In the genomic region with DNA sequence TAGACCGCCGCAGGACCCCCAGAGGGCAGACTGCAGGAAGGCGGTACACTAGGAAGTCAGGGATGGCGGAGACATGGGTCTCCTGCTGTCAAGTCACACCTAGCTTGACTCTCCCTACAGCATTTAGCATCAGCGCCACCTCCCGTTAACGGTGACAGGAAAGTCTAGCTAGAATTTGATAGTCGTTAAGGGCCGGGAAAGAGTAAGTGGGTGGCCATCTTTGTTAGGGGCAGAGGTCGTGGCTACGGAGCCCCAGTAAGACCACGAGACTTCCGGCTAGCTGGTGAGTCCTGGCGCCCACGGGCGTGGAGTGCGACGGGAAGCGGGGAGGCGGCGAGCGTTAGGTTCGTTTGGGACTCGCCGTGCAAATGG, we compare ENCODE assay signal across 8 mouse cellular contexts. TPM values are rescaled to one million over a fixed set of nuclear protein-coding genes. Genes with fewer than 3 reads are reported as not detected.
DNase-seq lines count a peak whose midpoint lies in the region; ATAC-seq and TF ChIP-seq lines count a peak whose summit lies in the region.

A gene (plus strand): TSS at position 286 of the 372 bp plus-strand sequence.
A gene (plus strand): TSS at position 302 of the 372 bp plus-strand sequence.

- peak within 1 kb of the TSS; percentile 87 for H3K4me3 ChIP-seq in bone marrow macrophage, adult 2 months (ENCODE audit: insufficient read depth, low read length)
- peak within 1 kb of the TSS; percentile 56 for H3K4me3 ChIP-seq in embryonic fibroblast, embryonic 13.5 days (ENCODE audit: insufficient read depth, low read length)
- H3K4me3 ChIP-seq in limb, embryonic 13.5 days: peak within 1 kb of the TSS; percentile 77
- peak within 1 kb of the TSS; percentile 69 for H3K4me3 ChIP-seq in midbrain, embryonic 15.5 days

- 0 out of 2 replicates have a peak, but pooled peaks cover 3% of the 10 kb centered on the region for H3K36me3 ChIP-seq in limb, embryonic 13.5 days
- H3K36me3 ChIP-seq in midbrain, embryonic 15.5 days (replicated peaks): 0 out of 2 replicates have a peak, but pooled peaks cover 2% of the 10 kb centered on the region

- peak within 1 kb of the TSS; percentile 86 for H3K9ac ChIP-seq in limb, embryonic 13.5 days
- H3K9ac ChIP-seq in midbrain, embryonic 15.5 days: peak within 1 kb of the TSS; percentile 70

- WGBS in limb, embryonic 13.5 days: under 1% methylated on average over 25 of the region's 25 CpGs
- WGBS in midbrain, embryonic 15.5 days: under 1% methylated on average over 25 of the region's 25 CpGs

- H3K9me3 ChIP-seq in limb, embryonic 13.5 days: no peaks in the 10 kb centered on the region
- H3K9me3 ChIP-seq in midbrain, embryonic 15.5 days: no peaks in the 10 kb centered on the region

- DNase-seq in B cell, adult 2 months: peak; percentile 83 to 85
- DNase-seq in heart, adult 9 months (ENCODE audit: low spot score in 2 of 2): peak; percentile 92 to 93
- DNase-seq in kidney, adult 9 months: peak; percentile 97
- peak; percentile 81 to 84 for DNase-seq in spleen, postnatal 14 days (ENCODE audit: low spot score in 2 of 2)

- H3K4me2 ChIP-seq in limb, embryonic 13.5 days (replicated peaks): peak within 1 kb of the TSS; percentile 99
- H3K4me2 ChIP-seq in midbrain, embryonic 15.5 days: peak within 1 kb of the TSS; percentile 93

- H3K27me3 ChIP-seq in limb, embryonic 13.5 days: peaks cover 2% of the 10 kb centered on the region; the same call in 1 of the 2 replicates
- H3K27me3 ChIP-seq in midbrain, embryonic 15.5 days (replicated peaks): no peaks in the 10 kb centered on the region

- TF ChIP-seq POLR2A in bone marrow macrophage, adult 2 months (IDR thresholded peaks at IDR 0.05; ENCODE audit: borderline replicate concordance, low read depth, low read length): no peak
- TF ChIP-seq POLR2A in embryonic fibroblast, embryonic 13.5 days (IDR thresholded peaks at IDR 0.05; ENCODE audit: low read depth, low read length): peak; percentile 77

- peaks cover 10% of the 10 kb centered on the region for H3K4me1 ChIP-seq in bone marrow macrophage, adult 2 months (ENCODE audit: control insufficient read depth, insufficient read depth, low read length)
- H3K4me1 ChIP-seq in embryonic fibroblast, embryonic 13.5 days (ENCODE audit: control insufficient read depth, insufficient read depth, low read length): no peaks in the 10 kb centered on the region
- peaks cover 15% of the 10 kb centered on the region for H3K4me1 ChIP-seq in limb, embryonic 13.5 days
- peaks cover 21% of the 10 kb centered on the region for H3K4me1 ChIP-seq in midbrain, embryonic 15.5 days

- H3K27ac ChIP-seq in bone marrow macrophage, adult 2 months (ENCODE audit: insufficient read depth, low read depth, low read length): peak within 1 kb of the TSS; percentile 76
- H3K27ac ChIP-seq in embryonic fibroblast, embryonic 13.5 days (ENCODE audit: insufficient read depth, low read length): no peak within 1 kb of the TSS
- H3K27ac ChIP-seq in limb, embryonic 13.5 days: peak within 1 kb of the TSS; percentile 83
- H3K27ac ChIP-seq in midbrain, embryonic 15.5 days: peak within 1 kb of the TSS; percentile 88

- peak; percentile 89 for ATAC-seq in limb, embryonic 13.5 days (ENCODE audit: low FRiP score, low read depth)
- ATAC-seq in midbrain, embryonic 15.5 days (replicated peaks): peak; percentile 92

- peak; percentile 64 for TF ChIP-seq CTCF in bone marrow macrophage, adult 2 months (IDR thresholded peaks at IDR 0.05; ENCODE audit: low read depth, low read length)
- TF ChIP-seq CTCF in embryonic fibroblast, embryonic 13.5 days (IDR thresholded peaks at IDR 0.05; ENCODE audit: borderline replicate concordance, insufficient read depth, low read length): peak; percentile 47; the same call in 1 of the 2 replicates

RNA-seq across cellular contexts. Expression of the first gene that starts in this region (rescaled TPM):
- 3.2 and 6.1 TPM in 2 replicates for polyA plus RNA-seq in bone marrow macrophage, adult 2 months (2012; ENCODE audit: insufficient read depth, insufficient read length, missing spikeins)
- polyA plus RNA-seq in embryonic fibroblast, embryonic 13.5 days (2011; ENCODE audit: insufficient read length, low read depth, missing spikeins): 0.60 TPM in 1 of 2 replicates, not detected in the other
- 1.6 and 3.6 TPM in 2 replicates for polyA plus RNA-seq in limb, embryonic 13.5 days (2015; fragmentation: Nextera tagmentation; extraction: Ambion mirVana)
- 6.9 and 8.1 TPM in 2 replicates for polyA plus RNA-seq in midbrain, embryonic 15.5 days (2015; fragmentation: Nextera tagmentation; extraction: Ambion mirVana)

RNA-seq across cellular contexts. Expression of the second gene that starts in this region (rescaled TPM):
- polyA plus RNA-seq in bone marrow macrophage, adult 2 months (2012; ENCODE audit: insufficient read depth, insufficient read length, missing spikeins): 5.5 and 6.1 TPM in 2 replicates
- 1.2 and 1.9 TPM in 2 replicates for polyA plus RNA-seq in embryonic fibroblast, embryonic 13.5 days (2011; ENCODE audit: insufficient read length, low read depth, missing spikeins)
- polyA plus RNA-seq in limb, embryonic 13.5 days (2015; fragmentation: Nextera tagmentation; extraction: Ambion mirVana): 2.8 and 3.1 TPM in 2 replicates
- polyA plus RNA-seq in midbrain, embryonic 15.5 days (2015; fragmentation: Nextera tagmentation; extraction: Ambion mirVana): 7.3 and 7.4 TPM in 2 replicates
